Mouse (Mus musculus): ENCODE results near the gene Tgfbr3. TPM values are rescaled to one million over a fixed set of nuclear protein-coding genes. Genes with fewer than 3 reads are reported as not detected.
A peak's percentile ranks its signal among the peaks of the same experiment; 100 is the strongest.

The Tgfbr3 gene
- total RNA-seq, 2 experiments from 2014 or later: 17.1 to 18.3 TPM

DNA sequence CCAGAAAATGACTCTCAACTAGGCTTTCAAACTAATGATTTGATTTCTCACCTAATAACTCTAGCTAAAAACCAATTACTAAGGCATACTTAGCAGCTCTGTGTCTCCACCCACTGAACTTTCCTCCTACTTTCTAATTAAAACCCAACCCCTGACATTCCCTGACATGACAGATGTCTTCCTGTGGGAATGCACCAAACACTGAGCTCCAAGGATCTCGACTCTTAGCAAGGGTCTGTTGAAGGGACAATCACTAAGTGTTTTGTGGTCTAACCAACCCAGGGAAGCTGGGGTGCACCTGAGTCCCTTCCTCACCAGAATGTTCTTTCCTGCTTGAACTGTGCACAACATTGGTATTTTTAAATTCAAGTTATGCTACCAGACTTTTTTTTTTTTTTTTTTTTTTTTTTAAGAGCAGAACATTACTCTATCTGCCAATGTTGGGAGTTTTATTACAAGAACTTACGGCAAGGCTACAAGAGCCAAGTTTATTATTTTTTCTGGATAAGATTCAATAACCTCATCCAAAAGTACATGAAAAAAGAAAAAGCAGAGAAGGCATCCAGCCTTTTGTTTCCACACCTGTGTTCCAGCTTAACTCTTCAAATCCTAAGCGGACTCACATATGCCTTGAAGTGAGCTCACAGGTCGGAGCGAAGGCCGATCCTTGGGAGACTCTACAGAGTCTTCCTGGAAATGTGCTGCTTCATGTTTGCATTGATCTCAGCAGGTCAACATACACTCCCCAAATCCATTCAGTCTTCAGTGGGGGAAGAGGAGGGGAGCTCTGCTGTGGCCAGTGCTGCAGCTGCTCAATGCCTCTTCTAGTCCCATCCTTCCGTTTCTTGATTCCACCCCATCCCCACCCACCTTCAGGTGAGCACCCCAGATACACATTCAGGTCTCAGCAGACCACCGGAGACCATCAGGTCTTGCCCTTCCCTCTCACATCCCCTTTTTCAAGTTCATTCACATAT lies 129.2 kb downstream of the Tgfbr3 start:
- no peak for DNase-seq

DNA sequence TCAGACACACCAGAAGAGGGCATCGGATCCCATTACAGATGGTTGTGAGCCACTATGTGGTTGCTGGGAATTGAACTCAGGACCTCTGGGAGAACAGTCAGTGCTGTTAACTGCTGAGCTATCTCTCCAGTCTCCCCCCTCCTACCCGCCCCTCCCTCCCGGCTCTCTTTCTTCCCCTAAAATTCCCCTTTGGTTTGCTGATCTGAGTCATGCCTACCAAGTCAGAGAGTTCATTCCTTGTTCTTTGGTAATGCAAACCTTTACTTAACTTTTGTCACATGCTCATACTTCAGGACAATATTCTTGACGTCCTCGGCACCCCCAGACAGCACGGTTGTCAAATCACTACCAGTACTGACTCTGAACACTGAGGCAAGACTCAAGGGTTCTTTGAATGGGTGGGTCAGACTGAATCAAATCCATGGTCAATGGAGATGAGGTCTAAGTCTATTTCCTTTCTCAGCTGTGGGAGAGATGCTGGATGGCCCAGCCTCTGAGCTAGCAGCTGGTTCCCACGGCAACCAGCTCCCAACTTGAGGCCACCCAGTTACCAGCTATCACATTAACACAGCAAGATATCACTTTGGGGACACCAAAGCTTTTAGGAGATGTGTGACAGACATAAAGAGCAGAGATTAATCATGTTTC lies 130.8 kb downstream of the Tgfbr3 start:
- no peak for DNase-seq
- intact Hi-C loops (cut with DNase I): no loop called here

More for the DNA sequence above, 129.2 kb downstream of the Tgfbr3 start:
- intact Hi-C loops (cut with DNase I): no loop called here

GRCm38 (mm10) chr5:107157384-107157783 lies 132.0 kb downstream of the Tgfbr3 start:
- peak in 1 of 2 experiments; percentile 40 for DNase-seq
- intact Hi-C loops (cut with DNase I): no loop called here

- DNase-seq: no peak
- intact Hi-C loops (cut with DNase I): no loop called here
These were observed 133.3 kb downstream of the Tgfbr3 start for GRCm38 (mm10) chr5:107156096-107156495.

DNA sequence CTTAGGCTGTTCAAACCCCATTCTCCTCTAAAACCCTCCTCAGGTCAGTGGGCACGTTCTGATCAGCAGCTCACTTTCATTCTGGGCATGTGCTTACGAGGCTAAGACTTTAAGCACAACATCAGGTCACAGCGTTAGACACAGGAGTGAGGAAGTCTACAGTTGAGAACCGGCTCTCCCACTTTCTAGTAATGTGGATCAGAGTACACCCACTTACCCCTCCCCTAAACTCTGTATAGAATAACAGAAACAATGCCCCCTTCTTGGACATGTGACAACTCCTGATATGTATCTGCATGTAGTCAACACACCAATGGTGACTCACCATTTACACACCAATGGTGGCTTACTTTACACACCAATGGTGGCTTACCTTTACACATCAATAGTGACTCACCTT lies 136.4 kb downstream of the Tgfbr3 start:
- DNase-seq: no peak
- intact Hi-C loops (cut with DNase I): no loop called here

DNA sequence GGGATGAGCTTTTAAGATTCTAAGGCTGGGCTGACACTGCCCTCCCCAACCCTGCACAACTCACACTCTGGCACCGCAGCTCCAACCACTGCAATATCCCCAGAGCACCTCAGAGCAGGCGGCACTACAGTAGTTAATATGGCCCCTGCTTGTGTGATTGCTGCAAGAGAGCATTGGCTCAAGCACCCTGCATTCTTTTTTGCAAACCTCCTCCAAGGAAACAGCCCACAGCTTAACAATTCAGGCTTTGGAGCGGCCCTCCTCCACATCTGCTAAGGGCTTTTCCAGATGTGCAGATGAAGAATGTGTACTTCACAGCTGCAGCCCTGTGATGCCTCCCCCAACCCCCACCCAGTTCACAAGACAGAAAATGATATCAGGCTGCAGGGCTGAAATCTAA lies 138.1 kb downstream of the Tgfbr3 start:
- DNase-seq: peak in 1 of 2 experiments; percentile 54
- intact Hi-C loops (cut with DNase I): no loop called here

- intact Hi-C loops (cut with DNase I): no loop called here
- DNase-seq: peak; percentile 50 to 70
These were observed 138.7 kb downstream of the Tgfbr3 start for GRCm38 (mm10) chr5:107150555-107151312.

- peak; percentile 67 to 79 for DNase-seq
- intact Hi-C loops (cut with DNase I): no loop called here
These were observed 141.3 kb downstream of the Tgfbr3 start for GRCm38 (mm10) chr5:107147951-107148766.

GRCm38 (mm10) chr5:107147413-107147812 lies 142.0 kb downstream of the Tgfbr3 start:
- intact Hi-C loops (cut with DNase I): no loop called here
- DNase-seq: no peak

DNA sequence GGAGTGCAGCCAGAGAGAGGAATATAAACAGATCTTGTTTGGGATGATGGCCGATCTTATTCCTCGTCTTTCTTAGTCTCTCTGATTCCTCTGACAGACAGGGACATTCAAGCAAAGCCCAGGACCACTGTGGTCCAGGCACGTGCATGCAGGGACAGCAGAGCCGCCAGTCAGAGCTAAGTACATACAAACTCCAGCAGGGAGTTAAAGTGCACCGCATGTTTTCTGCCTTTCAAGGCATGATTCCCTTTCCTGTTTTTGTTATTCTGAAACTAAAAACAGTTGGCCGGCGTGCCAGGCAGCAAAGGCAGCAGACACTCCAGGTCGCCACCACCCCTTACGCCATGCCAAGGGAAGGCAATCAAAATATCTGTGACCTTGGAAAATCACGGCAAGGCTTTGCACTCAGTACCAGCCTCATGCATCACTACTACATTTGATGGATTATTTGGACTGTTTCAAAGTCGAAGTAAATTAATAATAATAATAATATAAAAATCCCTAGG lies 143.3 kb downstream of the Tgfbr3 start:
- intact Hi-C loops (cut with DNase I): no loop called here
- DNase-seq: no peak

- intact Hi-C loops (cut with DNase I): no loop called here
- DNase-seq: no peak
These were observed 144.3 kb downstream of the Tgfbr3 start for GRCm38 (mm10) chr5:107145125-107145524.

DNA sequence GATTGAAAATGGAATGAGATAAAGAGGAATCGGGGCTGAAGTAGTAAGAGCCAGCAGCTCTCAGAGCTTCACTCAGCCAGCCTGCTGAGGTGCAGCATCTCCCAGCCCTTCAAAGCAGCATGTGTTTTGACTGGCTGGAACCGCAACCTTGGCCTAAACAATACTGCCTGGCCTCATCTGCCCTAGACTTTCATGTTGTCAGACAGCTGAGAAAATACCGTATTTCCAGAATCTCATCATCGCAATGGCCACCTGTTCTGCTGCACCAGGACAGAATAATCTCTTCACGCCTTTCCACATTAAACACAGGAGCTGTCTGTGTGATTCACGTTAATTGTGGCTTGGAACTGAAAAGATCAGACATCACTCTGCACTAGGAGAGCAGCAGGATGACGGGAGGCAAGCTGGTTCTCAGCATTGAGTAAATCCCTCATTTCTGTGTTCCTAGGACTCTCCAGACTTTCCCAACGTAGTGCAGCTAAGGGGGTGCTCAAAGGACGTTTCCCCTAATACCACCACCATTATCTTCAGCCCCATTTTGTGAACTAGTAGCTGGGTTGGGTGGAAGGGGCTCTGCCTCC lies 145.1 kb downstream of the Tgfbr3 start:
- intact Hi-C loops (cut with DNase I): no loop called here
- DNase-seq: no peak

- intact Hi-C loops (cut with DNase I): no loop called here
- no peak for DNase-seq
These were observed 146.0 kb downstream of the Tgfbr3 start for GRCm38 (mm10) chr5:107143406-107143805.

DNA sequence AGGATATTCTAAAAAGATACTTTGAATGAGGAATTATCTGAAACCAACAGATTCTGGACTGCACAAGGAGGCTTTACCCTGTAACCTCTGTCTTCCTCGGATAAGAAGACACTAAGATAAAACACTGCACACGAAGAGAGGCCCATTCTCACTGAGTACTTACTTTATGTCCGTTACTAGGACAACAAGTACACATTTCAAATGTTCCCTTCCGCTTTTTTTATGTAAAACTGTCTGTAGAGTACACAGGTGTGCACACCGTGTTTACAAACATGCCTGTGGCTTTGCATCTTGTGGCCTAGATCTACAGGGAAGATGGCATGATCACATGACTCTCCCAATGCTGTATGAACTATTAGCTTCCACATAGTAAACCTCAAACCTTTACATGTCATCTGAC lies 146.6 kb downstream of the Tgfbr3 start:
- intact Hi-C loops (cut with DNase I): no loop called here

GRCm38 (mm10) chr5:107141375-107141774 lies 148.1 kb downstream of the Tgfbr3 start:
- intact Hi-C loops (cut with DNase I): no loop called here
- no peak for DNase-seq

More for the DNA sequence above, 146.6 kb downstream of the Tgfbr3 start:
- DNase-seq: no peak

DNA sequence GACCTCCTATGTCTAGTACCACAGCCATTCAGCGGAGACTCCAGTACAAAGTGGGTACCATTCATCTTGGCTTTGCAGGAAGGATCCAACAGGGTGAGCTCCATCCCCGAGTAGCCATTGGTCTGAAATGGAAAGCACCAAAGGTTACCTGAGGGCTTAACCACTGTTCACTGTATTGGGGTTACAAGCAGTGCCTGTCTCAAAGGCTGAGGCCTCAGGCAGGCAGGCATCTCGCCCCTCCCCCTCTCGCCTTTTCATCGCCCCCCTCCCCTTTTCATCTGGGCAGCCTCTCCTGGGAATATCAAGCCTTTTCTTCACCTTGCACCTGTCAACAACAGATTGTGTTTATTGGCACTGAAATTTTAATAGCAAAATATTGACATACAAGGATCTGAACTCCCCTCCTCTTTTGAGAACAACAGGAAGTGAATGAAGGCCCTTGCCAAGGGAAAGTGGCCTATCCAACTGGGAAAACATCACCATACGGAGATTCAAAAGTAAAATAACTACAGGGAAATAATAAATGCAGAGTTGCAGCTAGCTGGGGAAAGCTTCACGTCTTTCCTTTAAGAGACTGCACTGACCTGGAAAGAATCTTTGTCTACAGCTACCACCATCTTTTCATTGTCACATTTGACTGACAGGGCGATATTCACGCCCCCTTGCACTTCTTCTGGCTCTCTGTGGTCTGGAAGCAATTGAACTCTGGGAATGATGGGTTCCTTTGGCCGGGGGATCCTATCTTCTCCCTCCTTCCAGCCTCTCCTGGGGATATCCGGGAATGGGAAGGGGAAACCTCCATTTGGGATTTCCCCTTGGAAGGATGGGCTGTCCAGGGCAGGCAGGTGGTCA lies 149.4 kb downstream of the Tgfbr3 start:
- DNase-seq: no peak
- intact Hi-C loops (cut with DNase I): no loop called here

- intact Hi-C loops (cut with DNase I): no loop called here
- DNase-seq: no peak
These were observed 156.1 kb downstream of the Tgfbr3 start for GRCm38 (mm10) chr5:107133336-107133735.

DNA sequence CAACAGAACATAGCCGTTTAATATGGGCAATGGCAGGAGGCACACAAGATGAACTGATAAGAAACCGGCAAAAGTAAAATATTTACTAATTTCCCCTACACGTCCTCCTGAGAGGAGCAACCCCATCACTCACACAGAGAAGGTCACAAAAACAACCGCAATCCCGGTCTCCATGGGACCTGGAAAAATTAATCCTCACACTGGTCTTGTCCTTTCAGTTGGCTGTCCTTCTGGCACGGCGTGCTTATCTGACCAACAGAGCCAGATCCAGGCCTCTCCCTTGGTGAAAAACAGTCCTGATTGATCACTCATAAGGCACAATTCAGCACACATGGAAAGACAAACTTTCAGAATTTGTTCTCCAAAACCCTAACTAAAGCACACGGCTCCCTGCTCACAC lies 157.2 kb downstream of the Tgfbr3 start:
- no peak for DNase-seq
- intact Hi-C loops (cut with DNase I): no loop called here

DNA sequence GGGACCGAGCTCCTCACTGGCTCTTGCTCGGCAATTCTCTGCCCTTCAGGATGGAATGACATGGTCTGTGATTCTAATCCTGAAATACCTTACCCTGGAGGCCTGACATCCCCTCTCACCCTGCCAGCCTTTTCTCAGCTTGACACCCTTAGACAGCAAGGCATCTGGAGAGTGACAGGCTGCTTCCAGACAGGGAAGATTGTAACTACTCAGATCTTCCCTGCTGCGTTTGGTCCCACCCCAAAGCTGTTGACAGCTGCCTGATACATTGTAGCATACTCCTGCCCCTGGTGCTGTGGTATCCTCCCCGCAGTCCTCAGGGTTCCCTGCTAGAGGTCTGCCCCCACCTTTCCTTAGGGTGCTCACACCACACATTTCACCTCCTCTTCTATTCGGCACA lies 160.1 kb downstream of the Tgfbr3 start:
- DNase-seq: no peak
- intact Hi-C loops (cut with DNase I): no loop called here
